Mouse (Mus musculus) MEL (cell line): Measurements from ENCODE around the gene Gpr15. TPM values are rescaled to one million over a fixed set of nuclear protein-coding genes. Genes with fewer than 3 reads are reported as not detected.

Source experiments
- DNase-seq: peaks from one replicate; pipeline ENCODE4 v3.0.0; 2011; ENCODE audit warnings: low read depth, low spot score
- H3K27ac ChIP-seq: 2 replicates; pipeline ENCODE4 v1.5.1; 2012; ENCODE audit warnings: low read depth, mild to moderate bottlenecking, control low read depth, low read length, moderate library complexity; ENCODE audit not compliant: control insufficient read depth
- H3K27me3 ChIP-seq, 2 experiments: fragments of 150-350 bp in 1 of 2; sonication (generic) in 1 of 2; 2 replicates each; pipeline ENCODE4 v1.6.1; 2012; ENCODE audit warnings: low read length in 2 of 2, mild to moderate bottlenecking in 2 of 2, improper control_type of control experiment in 1 of 2, moderate library complexity in 1 of 2; ENCODE audit not compliant: insufficient read depth in 2 of 2, control insufficient read depth in 1 of 2
- H3K36me3 ChIP-seq, 2 experiments: 2 replicates each; pipeline ENCODE4 v1.6.1; 2012 to 2014; ENCODE audit warnings: low read length in 2 of 2, improper control_type of control experiment in 1 of 2, inconsistent platforms in 1 of 2, mild to moderate bottlenecking in 1 of 2; ENCODE audit not compliant: insufficient read depth in 2 of 2, control insufficient read depth in 1 of 2
- H3K4me1 ChIP-seq, 2 experiments: fragments of 150-350 bp in 1 of 2; sonication (generic) in 1 of 2; 2 replicates each; pipeline ENCODE4 v1.6.1; 2012; ENCODE audit warnings: low read length in 2 of 2, improper control_type of control experiment in 1 of 2, mild to moderate bottlenecking in 1 of 2; ENCODE audit not compliant: insufficient read depth in 2 of 2, control insufficient read depth in 1 of 2
- H3K4me3 ChIP-seq, 2 experiments: fragments of 150-350 bp in 1 of 2; sonication (generic) in 1 of 2; 2 replicates each; pipeline ENCODE4 v1.5.1; 2012; ENCODE audit warnings: low read depth in 2 of 2, low read length in 2 of 2, mild to moderate bottlenecking in 2 of 2, moderate library complexity in 2 of 2, control low read depth in 1 of 2, improper control_type of control experiment in 1 of 2; ENCODE audit not compliant: control insufficient read depth in 1 of 2, insufficient read depth in 1 of 2
- H3K79me2 ChIP-seq: 2 replicates; pipeline ENCODE4 v1.6.1; 2012; ENCODE audit warnings: mild to moderate bottlenecking, low read length, moderate library complexity; ENCODE audit not compliant: control insufficient read depth, poor library complexity, insufficient read depth
- H3K9ac ChIP-seq: 2 replicates; pipeline ENCODE4 v1.6.1; 2012; ENCODE audit warnings: low read depth, mild to moderate bottlenecking, control low read depth, low read length, moderate library complexity; ENCODE audit not compliant: control insufficient read depth, poor library complexity, severe bottlenecking
- H3K9me3 ChIP-seq: fragments of 150-350 bp; sonication (generic); replicated peaks from 2 replicates; pipeline ENCODE4 v1.6.1; 2012; ENCODE audit warnings: mild to moderate bottlenecking, low read length, improper control_type of control experiment, moderate library complexity; ENCODE audit not compliant: insufficient read depth
- BHLHE40 ChIP-seq: IDR thresholded peaks from 2 replicates; pipeline ENCODE4 v1.6.1; 2012; ENCODE audit warnings: low read depth, mild to moderate bottlenecking, inconsistent platforms, low read length, improper control_type of control experiment, borderline replicate concordance
- EP300 ChIP-seq, 2 experiments: IDR thresholded peaks; 2 replicates each; pipeline ENCODE4 v1.6.1; 2011; ENCODE audit warnings: improper control_type of control experiment in 2 of 2, low read length in 2 of 2, low read depth in 1 of 2, mild to moderate bottlenecking in 1 of 2
- ETS1 ChIP-seq: IDR thresholded peaks from 2 replicates; pipeline ENCODE4 v1.6.1; 2012; ENCODE audit warnings: low read depth, mild to moderate bottlenecking, inconsistent platforms, low read length, improper control_type of control experiment, moderate library complexity
- MAFK ChIP-seq: IDR thresholded peaks from 2 replicates; pipeline ENCODE4 v1.6.1; 2011; ENCODE audit warnings: low read depth, mild to moderate bottlenecking, low read length, improper control_type of control experiment, borderline replicate concordance
- MEF2A ChIP-seq: IDR thresholded peaks from 2 replicates; pipeline ENCODE4 v1.6.1; 2014; ENCODE audit warnings: low read depth, mild to moderate bottlenecking, inconsistent platforms, low read length, improper control_type of control experiment; ENCODE audit not compliant: poor library complexity, insufficient replicate concordance, severe bottlenecking; ENCODE audit errors: extremely low read depth
- MYB ChIP-seq: IDR thresholded peaks from 2 replicates; pipeline ENCODE4 v1.6.1; 2011; ENCODE audit warnings: mild to moderate bottlenecking, low read depth, low read length, improper control_type of control experiment
- MYC ChIP-seq: IDR thresholded peaks from 2 replicates; pipeline ENCODE4 v1.6.1; 2011; ENCODE audit warnings: low read depth, mild to moderate bottlenecking, low read length, improper control_type of control experiment, moderate library complexity
- NRF1 ChIP-seq: IDR thresholded peaks from 2 replicates; pipeline ENCODE4 v1.6.1; 2014; ENCODE audit warnings: low read depth, mild to moderate bottlenecking, inconsistent platforms, low read length, improper control_type of control experiment, moderate library complexity; ENCODE audit not compliant: poor library complexity, insufficient read depth, severe bottlenecking
- POLR2A ChIP-seq, 2 experiments: IDR thresholded peaks; 2 replicates each; pipeline ENCODE4 v1.6.1; 2011 to 2012; ENCODE audit warnings: low read length in 2 of 2, mild to moderate bottlenecking in 2 of 2, control low read depth in 1 of 2, improper control_type of control experiment in 1 of 2, low read depth in 1 of 2, moderate library complexity in 1 of 2; ENCODE audit not compliant: control insufficient read depth in 1 of 2, insufficient read depth in 1 of 2, poor library complexity in 1 of 2
- POLR2AphosphoS5 ChIP-seq: IDR thresholded peaks from 2 replicates; pipeline ENCODE4 v1.6.1; 2012; ENCODE audit warnings: low read depth, borderline replicate concordance, mild to moderate bottlenecking, inconsistent platforms, low read length, moderate library complexity, mixed read lengths
- RCOR1 ChIP-seq: IDR thresholded peaks from 2 replicates; pipeline ENCODE4 v1.6.1; 2012; ENCODE audit warnings: low read depth, mild to moderate bottlenecking, inconsistent platforms, low read length, improper control_type of control experiment
- TAL1 ChIP-seq: IDR thresholded peaks from 2 replicates; pipeline ENCODE4 v1.6.1; 2012; ENCODE audit warnings: mild to moderate bottlenecking, inconsistent platforms, low read length, moderate library complexity, mixed read lengths
- TCF12 ChIP-seq: IDR thresholded peaks from 2 replicates; pipeline ENCODE4 v1.6.1; 2014; ENCODE audit warnings: low read depth, mild to moderate bottlenecking, inconsistent platforms, low read length, improper control_type of control experiment, moderate library complexity
- UBTF ChIP-seq: IDR thresholded peaks from 2 replicates; pipeline ENCODE4 v1.6.1; 2012; ENCODE audit warnings: low read depth, mild to moderate bottlenecking, inconsistent platforms, low read length, improper control_type of control experiment, moderate library complexity, borderline replicate concordance; ENCODE audit not compliant: insufficient read depth
- USF2 ChIP-seq, 2 experiments: IDR thresholded peaks; 2 replicates each; pipeline ENCODE4 v1.6.1; 2011 to 2012; ENCODE audit warnings: improper control_type of control experiment in 2 of 2, low read length in 2 of 2, borderline replicate concordance in 1 of 2, inconsistent platforms in 1 of 2, low read depth in 1 of 2, mild to moderate bottlenecking in 1 of 2; ENCODE audit not compliant: insufficient read depth in 1 of 2
- ZNF384 ChIP-seq: IDR thresholded peaks from 2 replicates; pipeline ENCODE4 v1.6.1; 2012; ENCODE audit warnings: low read depth, mild to moderate bottlenecking, inconsistent platforms, low read length, improper control_type of control experiment
- polyA plus RNA-seq, 2 experiments: library from polyadenylated mRNA; stranded (reverse) in 1 of 2; unstranded in 1 of 2; fragments of >175 nt in 1 of 2; fragments of >200 nt in 1 of 2; gene quantifications; 2 replicates each; pipeline versions ENCODE4 v1.2.1 to v1.2.4; 2012; ENCODE audit warnings: low replicate concordance in 2 of 2, low read depth in 1 of 2; ENCODE audit not compliant: insufficient read length in 2 of 2, insufficient read depth in 1 of 2, missing spikeins in 1 of 2
- total RNA-seq: library from RNA; depleted of rRNA; stranded (reverse); fragments of 300-350 nt; gene quantifications from 2 replicates; pipeline ENCODE4 v1.2.3, GENCODE M21; 2012

Gpr15 gene
- total and polyA plus RNA-seq, 3 experiments, result not detected

DNA sequence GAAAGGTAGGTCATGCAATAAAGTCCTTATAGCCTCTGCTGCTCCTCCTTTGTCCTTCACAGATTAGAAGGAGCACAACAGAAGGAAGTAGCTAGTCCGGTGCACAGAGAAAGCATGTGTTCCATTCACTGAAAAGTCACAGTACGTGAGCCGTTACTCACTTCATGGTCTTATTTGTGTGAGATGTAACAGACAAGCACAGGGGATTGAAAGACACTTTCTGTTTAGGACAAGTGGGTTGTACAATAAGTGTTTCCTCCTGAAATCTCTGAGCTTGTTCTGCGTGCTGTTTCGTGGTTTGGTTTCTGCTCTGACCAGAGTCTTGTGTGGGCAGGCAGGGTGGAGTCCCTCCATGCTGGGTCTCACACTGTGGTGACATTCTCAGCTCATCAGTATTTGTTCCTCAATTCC is 28.5 kb downstream of the Gpr15 start:
- Histone ChIP-seq H3K9ac (0 out of 2 replicates have a peak overlapping the region, but pooled peaks have one; percentile 2), H3K4me1 (peaks cover 2 to 17% of the 10 kb centered on the region in 2 experiments; a peak in 3 of 4 replicates), H3K36me3 (peaks cover 0 to 21% of the 10 kb centered on the region in 2 experiments; a peak in 2 of 4 replicates), H3K9me3 (no peaks in the 10 kb centered on the region), H3K4me3 (peak overlapping the region; percentile 34 to 43), H3K27ac (no peak overlapping the region), H3K79me2 (no peaks in the 10 kb centered on the region), H3K27me3 (no peaks in the 10 kb centered on the region)
- DNase-seq, result peak; percentile 51
- no peak for TF ChIP-seq ETS1
- TF ChIP-seq USF2 (IDR thresholded peaks at IDR 0.05; ENCODE audit: borderline replicate concordance in 1 of 2, insufficient read depth in 1 of 2, low read depth in 1 of 2, low read length in 2 of 2), result no peak
- TF ChIP-seq ZNF384, result no peak
- TF ChIP-seq MYB, result no peak
- no peak for TF ChIP-seq MAFK
- no peak for TF ChIP-seq POLR2A (IDR thresholded peaks at IDR 0.05; ENCODE audit: control insufficient read depth in 1 of 2, insufficient read depth in 1 of 2, low read depth in 1 of 2, low read length in 2 of 2, poor library complexity in 1 of 2)
- TF ChIP-seq BHLHE40, result no peak
- TF ChIP-seq TAL1, result no peak
- TF ChIP-seq MEF2A, result no peak
- no peak for TF ChIP-seq NRF1
- TF ChIP-seq POLR2AphosphoS5, result no peak
- TF ChIP-seq UBTF, result no peak
- TF ChIP-seq MYC, result no peak

GRCm38 (mm10) chr16:58689555-58690169 is 29.2 kb downstream of the Gpr15 start:
- TF ChIP-seq TCF12 (no peak), ZNF384 (no peak), ETS1 (peak; percentile 49; the same call in 1 of the 2 replicates), EP300 (IDR thresholded peaks at IDR 0.05; ENCODE audit: low read depth in 1 of 2, low read length in 2 of 2) (peak; percentile 62 to 65; a peak in 3 of 4 replicates), MAFK (no peak), RCOR1 (0 out of 2 replicates have a peak, but pooled peaks have one; percentile 52)
- TF ChIP-seq, all 39 proteins: peak for 3
- Histone ChIP-seq H3K9me3 (no peaks in the 10 kb centered on the region), H3K79me2 (no peaks in the 10 kb centered on the region), H3K36me3 (peaks cover 0 to 25% of the 10 kb centered on the region in 2 experiments; a peak in 2 of 4 replicates), H3K27ac (no peak overlapping the region), H3K9ac (no peak overlapping the region), H3K4me3 (no peak overlapping the region; a peak in 1 of 4 replicates), H3K4me1 (peaks cover 2 to 17% of the 10 kb centered on the region in 2 experiments; a peak in 3 of 4 replicates), H3K27me3 (no peaks in the 10 kb centered on the region)
- no peak for DNase-seq
